Mouse (Mus musculus): ENCODE data around the gene Psmd9.
A peak's percentile ranks its signal among the peaks of the same experiment; 100 is the strongest.
"Not testable (repeated sequence)": the region's sequence is repeated elsewhere in the genome, so short reads cannot be mapped to it uniquely, and the experiment has no call there.

The Psmd9 gene

DNA sequence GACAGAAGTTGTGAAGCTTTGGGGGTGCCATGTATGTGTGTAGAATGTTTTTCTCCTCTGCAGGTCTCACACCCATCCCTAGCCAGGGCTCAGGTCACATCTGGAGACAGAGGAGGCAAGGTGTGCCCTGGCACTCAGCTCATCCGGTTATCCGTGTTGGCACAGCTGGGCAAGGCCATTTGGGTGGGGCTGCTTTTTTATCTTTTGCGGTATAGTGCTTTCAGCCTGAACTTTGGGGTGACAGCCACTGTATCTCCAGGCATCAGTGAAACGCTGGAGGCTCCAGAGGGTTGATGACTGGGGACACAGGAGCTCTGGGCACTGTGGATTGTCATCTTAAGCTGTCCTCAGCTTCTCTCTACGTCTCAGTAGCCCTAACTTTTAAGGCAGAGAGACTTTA lies 24.2 kb downstream of the Psmd9 start:
- no peak for DNase-seq

DNA sequence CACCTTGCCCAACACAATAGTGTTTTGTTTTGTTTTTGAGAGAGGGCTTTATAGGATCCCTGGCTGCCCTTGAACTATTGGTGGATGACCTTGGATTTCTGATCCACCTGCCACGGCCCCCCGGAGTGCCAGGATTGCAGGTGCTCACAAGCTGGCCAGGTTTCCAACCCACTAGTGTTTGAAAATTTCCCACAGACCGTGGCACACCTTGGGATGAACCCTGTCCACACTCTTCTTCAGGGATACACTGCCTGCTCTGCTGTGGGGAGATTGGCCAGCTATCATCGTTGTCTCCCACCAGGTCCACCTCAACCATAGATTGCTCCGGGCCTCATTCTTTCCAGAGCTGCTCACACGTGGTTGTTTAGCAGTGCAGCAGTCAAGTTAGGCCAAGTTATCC lies 25.6 kb downstream of the Psmd9 start:
- DNase-seq = no peak

DNA sequence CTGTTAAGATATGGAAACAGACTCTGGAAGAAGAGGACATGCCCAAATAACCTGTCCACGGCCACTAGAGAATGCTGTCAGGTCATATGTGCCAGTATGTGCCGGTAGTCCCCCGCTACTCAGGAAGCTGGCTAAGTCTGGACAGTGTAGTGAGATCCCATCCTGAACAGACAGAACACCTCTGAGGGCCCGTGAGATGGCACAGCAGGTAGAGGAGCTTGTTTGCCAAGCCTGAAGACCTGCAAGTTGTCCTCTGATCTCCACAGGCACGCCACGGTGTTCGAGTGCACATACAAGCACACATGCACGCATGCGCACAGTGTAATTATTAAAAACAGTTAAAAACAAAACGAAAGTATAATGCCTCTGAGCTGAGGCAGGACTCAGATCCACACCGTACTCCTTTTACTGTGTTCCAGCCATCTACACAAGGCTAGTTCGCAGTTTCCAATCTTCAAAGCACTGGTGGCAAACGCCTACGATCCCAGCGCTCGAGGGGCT lies 26.3 kb downstream of the Psmd9 start:
- DNase-seq = no peak

DNA sequence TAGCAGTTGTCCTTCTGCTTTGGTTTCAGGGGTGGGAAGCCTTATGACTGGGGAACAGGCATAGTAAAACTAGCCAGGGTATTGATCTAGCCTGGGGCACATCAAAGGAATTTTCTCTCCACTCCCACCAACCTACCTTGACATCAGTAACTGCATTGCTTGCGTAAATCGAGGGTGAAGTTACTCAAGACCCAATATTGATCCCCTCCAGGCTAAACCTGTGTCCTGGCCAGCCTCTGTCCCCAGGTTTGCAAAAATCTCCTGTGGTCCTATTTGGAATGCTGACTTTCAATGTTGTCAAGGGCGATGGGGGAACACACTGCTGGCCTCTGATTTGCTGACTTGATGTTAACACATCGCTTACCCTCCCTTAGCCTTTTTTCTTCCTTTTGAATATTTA lies 27.5 kb downstream of the Psmd9 start:
- DNase-seq = no peak

DNA sequence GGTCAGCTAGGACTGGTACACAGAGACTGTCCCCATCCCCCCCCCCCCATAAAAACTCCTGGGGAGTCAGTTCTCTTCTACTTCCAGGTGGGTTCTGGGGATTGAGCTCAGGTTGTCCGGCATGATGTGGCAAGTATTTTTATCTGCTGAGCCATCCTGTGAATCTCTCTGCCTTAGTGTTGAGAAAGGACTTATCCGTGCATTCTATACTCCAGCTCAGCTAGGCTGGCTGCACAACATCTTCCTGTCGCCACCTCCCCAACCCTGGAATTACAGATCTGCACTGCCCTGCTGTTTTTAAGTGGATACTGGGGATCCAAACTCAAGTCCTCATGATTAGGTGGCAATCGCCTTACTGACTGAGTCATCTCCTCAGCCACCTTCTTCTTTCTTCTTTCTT lies 29.3 kb downstream of the Psmd9 start:
- no peak for DNase-seq

DNA sequence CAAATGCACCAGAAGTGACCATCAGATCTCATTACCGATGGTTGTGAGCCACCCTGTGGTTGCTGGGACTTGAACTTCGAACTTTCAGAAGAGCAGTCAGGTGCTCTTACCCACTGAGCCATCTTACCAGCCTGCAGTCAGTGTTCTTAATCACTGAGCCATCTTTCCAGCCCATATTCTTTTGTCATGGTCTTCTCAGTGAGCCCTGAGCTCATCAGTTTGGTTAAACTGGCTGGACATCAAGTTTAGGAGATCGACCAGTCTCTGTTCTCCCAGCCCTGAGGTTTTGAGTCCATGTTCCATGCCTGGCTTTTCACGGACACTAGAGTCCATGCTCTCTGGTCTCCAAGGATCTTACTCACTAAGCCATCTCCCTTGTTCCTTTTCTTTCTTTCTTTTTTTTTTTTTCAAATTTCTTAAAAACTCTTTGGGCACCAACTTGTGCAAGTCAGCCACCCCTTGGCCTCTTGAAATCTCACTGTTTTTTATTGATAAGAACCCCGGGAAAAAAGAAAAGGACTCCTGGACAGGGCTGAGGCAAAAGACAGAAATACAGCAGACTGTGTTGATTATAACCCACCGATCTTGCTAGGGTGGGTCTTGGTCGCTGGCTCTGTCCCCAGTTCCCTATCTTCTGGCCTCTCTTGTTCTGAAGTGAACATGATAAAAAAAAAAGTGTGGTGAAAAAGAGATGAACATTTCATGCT lies 31.8 kb downstream of the Psmd9 start:
- not testable (repeated sequence) for DNase-seq

DNA sequence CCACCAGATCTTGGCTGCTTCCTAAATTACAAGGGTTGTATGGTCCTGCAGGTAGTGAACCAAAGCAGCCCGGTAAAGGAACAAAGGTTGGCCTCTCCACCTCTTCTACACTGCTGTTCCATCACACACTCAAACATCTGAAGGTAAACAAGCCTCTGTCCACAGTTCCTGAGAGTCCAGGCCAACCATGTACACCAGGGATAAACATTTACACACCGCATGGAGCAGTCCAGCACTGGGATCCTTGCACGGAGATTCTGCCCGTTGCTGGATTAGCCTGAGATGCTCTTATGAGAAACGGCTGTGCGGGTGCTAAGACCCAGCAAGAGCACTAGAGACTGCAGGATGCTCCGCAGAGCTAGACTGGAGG lies 32.3 kb downstream of the Psmd9 start:
- DNase-seq = no peak

DNA sequence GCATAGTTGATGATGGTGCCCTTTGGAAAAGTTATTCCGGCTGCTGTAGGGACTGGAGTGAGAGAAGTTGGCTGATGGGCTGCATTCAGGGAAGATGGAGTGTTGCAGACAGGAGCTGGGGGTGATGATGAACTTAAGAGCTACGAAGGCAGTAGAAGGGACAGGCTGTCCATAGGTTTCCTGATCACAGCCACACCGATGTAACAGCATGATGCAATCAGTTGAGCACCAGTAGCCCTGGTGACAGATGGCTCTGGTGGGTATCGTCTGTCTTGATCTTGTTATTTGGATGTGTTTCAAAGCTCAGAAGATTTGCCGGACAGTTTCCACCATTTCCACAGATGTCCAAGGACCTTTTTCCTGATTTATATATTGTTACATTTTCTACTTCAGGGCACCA lies 32.8 kb downstream of the Psmd9 start:
- DNase-seq = no peak

DNA sequence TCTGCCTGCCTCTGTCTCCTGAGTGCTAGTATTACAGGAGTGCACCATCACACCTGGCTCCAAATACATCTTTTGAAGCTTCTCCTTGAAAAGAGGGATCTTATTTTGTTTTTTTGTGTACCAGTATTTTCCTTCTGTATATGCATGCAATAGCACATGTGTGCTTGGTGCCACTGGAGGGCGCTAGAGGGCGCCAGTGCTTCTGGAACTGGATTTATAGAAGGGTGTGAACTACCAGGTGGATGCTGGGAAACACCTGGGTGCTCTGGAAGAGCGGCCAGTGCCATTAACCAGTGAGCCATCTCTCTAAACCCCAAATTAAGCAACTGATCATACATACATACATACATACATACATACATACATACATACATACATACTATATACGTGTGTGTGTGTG lies 33.6 kb downstream of the Psmd9 start:
- not testable (repeated sequence) for DNase-seq

DNA sequence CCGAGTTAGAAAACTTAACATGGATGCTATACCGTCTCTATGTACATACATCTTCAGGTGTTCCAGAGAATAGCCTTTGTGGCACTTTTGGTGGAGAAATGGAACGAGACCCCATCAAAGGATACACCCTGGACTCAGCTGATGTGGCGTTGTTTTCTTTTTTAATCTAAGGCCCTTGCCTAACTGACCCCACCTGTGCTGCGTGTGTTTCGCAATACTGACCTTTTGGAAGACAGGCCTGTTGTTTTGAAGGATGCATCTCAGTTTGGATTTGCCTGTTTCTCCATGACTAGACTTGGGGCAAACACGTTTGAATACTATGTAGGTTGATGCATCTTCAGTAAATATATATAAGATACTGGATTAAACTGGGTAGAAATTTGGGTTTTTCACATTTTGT lies 34.4 kb downstream of the Psmd9 start:
- DNase-seq = not testable (repeated sequence)

DNA sequence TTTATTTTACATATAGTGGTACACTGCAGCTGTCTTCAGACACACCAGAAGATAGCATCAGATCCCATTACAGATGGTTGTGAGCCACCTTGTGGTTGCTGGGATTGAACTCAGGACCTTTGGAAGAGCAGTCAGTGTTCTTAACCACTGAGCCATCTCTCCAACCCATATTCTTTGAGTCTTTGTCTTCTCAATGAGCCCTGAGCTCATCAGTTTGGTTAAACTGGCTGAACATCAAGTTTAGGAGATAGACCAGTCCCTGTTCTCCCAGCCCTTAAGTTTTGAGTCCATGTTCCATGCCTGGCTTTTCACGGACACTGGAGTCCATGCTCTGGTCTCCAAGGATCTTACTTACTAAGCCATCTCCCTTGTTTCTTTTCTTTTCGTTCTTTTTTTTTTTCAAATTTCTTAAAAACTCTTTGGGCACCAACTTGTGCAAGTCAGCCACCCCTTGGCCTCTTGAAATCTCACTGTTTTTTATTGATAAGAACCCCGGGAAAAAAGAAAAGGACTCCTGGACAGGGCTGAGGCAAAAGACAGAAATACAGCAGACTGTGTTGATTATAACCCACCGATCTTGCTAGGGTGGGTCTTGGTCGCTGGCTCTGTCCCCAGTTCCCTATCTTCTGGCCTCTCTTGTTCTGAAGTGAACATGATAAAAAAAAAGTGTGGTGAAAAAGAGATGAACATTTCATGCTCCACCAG lies 53.3 kb downstream of the Psmd9 start:
- not testable (repeated sequence) for DNase-seq

DNA sequence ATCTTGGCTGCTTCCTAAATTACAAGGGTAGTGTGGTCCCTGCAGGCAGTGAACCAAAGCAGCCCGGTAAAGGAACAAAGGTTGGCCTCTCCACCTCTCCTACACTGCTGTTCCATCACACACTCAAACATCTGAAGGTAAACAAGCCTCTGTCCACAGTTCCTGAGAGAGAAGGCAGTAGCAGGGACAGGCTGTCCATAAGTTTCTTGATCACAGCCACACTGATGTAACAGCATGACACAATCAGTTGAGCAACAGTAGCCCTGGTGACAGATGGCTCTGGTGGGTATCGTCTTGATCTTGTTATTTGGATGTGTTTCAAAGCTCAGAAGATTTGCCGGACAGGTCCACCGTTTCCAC lies 53.8 kb downstream of the Psmd9 start:
- DNase-seq = no peak

DNA sequence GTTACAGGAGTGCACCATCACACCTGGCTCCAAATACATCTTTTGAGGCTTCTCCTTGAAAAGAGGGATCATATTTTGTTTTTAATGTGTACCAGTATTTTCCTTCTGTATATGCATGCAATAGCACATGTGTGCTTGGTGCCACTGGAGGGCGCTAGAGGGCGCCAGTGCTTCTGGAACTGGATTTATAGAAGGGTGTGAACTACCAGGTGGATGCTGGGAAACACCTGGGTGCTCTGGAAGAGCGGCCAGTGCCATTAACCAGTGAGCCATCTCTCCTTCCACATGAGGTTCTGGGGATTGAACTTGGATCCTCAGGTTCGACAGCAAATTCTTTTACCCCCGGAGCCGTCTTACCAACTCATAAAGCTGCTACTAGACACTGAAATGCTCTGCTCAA lies 54.6 kb downstream of the Psmd9 start:
- not testable (repeated sequence) for DNase-seq

DNA sequence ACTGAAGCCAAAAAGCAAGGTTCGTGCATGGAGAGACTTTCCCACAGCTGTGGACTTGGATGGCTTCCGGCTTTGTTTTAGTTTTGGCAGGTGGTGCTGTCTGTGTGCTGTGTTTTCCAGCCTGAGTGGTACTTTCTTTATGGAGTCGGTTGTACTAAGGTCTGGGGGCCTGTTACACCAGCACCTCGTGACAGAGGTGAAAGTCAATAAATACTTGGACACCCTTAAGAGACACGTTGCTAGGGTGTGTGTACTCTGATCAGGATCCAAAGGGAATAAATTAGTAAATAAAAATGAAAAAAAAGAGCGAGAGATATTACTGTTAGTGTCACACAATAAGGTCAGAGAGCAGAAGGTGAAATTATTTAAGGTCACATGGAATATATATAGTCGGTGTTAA lies 57.6 kb downstream of the Psmd9 start:
- DNase-seq = no peak

DNA sequence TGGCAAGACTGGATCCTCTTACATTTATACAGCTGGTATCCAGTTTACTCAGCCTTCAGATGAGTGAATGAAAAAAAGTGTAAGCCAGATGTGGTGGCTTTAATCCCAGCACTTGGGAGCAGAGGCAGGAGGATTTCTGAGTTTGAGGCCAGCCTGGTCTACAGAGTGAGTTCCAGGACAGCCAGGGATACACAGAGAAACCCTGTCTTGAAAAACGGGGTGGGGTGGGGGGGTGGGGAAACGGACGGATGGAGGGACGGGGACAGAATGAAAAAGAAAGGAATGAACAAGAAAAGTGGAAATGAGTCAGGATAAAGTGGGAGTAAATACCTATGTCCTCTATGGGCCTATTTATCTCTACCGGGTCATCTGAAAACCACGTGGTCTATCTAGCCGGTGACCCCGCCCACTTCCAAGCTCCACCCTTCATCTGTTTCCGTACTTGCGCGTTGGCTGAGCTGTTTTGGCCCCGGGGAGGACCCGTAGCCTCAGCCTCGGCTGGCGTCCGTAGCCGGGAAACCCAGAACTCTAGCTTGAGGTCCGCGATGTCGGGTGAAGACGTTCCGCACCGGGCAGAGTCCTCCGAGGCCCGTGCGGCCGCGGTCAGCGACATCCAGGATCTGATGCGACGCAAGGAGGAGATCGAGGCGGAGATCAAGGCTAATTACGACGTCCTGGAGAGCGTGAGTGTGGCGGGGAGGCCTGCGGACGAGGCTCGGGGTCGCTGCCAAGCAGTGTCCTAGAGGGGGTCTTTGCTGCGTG lies 58.7 kb downstream of the Psmd9 start:
- peak; percentile 97 for DNase-seq

DNA sequence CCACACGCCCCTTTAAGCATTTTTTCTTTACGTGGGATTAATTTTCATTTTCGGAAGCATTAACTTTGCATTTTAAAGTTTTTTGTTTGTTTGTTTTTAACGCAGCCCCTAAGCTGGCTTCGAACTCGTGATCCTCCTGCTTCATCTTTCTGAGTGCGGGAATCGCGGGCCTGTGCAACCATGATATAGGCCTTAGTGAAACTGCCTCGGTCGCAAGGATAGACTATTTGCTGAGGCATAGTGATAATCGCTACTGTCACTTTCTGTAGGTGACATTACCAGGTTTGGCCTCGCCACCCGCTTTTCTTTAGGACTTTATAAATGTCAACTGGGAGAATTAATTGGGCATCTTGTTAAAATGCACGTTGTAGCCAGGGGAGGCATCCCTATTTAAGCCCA lies 59.3 kb downstream of the Psmd9 start:
- no peak for DNase-seq

DNA sequence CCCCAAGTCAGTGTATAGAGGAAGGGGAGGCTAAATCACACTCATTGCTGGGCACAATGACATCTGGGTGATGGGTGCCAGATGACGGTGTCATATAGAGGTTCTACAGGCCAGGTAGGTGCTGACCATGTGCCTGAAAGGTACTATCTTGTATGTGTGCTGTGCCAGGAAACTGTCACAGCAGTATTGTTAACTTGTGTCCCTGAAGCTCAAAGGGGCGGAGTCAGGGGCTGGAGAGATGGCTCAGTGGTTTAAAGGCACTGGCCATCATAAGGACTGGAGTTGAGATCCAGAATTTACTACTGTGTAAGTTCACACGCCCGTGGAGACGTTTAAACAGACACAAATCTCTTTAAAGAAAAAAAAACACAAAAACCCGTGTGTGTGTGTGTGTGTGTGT lies 60.1 kb downstream of the Psmd9 start:
- no peak for DNase-seq

DNA sequence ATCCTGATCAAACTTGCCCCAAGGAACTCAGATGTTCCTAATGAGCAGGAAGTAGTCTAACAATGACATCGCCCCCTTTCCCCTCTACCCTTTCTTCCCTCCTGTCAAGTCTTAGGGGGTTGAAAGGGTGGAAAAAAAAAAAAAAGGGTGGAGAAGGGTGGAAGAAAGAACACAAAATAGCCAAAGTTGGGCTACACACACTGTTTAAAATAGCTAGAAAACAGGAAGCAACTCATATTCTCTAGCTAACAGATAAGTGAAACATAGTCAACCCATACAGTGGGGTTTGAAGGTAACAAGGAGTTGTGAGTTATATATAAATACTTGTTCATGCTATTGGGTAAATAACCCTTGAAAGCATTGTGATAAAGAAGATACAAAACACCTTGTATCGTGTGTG lies 63.0 kb downstream of the Psmd9 start:
- no peak for DNase-seq

DNA sequence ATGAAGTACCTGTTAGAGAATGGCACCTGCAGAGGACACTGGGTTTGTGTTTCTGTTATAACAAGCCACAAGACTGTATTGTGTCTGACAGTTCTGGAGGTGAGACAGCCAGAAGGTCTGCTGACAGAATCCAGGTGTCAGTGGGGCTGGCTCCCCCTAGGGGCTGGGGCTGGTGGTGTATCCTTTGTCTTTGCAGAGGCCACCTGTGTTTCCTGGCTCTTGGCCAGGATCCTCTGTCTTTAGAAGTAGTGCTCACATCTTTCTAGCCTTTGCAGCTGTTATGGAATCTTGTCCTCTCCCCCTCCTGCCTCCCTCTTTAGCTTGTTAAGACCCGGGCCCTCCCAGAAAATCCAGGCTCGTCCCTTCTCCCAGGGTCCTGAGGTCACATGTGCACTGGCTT lies 66.5 kb downstream of the Psmd9 start:
- DNase-seq = peak; percentile 94

DNA sequence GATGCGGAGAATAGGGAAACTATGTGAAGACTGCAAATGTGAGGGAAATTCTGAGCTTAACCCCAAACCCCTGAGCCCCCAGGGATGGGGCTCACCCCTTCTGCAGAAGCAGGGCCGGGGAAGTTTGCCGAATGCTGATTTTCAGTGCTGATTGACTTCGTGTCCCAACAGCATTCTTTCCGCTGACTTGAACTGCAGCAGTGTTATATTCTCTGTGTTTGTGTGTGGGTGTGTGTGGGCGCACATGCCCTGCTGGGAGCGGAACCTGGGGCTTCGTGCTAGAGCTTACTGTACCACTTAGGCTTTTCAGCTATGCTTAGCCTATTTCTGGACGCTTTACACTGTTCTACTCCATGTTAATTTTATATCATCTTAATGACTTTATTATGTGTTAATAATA lies 67.2 kb downstream of the Psmd9 start:
- DNase-seq = no peak

DNA sequence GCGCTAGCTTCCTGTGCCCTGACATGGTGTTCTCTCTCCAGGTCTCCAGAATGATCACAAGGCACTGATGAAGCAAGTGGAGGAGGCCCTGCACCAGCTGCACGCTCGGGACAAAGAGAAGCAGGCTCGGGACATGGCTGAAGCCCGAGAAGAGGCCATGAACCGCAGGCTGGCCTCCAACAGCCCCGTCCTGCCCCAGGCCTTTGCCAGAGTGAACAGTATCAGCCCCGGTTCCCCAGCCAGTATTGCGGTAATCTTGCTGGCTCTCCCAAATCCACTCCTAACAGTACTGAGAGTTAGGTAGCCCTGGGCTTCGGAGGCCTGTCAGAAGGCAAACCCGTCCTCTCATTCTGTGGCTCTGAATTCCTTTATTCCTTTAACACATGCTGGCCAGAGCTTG lies 70.3 kb downstream of the Psmd9 start:
- DNase-seq = no peak

DNA sequence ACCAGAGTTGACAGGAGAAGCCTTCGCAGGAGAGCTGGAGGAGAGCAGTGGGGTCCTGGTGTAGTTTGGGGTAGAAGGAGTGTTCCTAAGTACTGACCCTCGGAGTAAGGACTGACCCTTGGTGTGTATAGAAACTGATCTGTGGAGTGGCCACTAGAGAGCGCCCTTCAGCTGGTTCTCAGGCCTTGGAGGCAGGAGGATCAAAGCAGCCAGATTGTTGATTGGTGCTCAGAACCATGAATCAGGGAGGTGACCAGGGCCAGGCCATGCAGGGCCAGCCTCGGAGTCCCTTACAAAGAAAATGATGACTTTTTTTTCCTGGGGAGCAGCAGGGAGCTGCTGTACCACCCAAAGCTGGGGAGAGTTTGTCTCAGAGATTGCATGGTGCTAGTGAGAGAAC lies 76.3 kb downstream of the Psmd9 start:
- peak; percentile 73 for DNase-seq

DNA sequence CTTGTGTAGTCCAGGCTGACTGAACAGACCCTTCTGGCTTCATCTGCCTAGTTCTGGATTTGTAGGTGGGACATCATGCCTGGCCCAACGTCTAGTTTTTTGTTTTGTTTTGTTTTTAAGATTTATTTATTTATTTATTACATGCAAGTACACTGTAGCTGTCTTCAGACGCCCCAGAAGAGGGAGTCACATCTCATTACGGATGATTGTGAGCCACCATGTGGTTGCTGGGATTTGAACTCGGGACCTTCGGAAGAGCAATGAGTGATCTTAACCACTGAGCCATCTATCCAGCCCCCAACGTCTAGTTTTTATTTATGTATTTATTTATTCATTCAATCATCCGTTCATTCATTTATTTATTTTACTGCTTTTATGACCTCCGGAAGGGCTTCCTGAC lies 82.2 kb downstream of the Psmd9 start:
- no peak for DNase-seq

DNA sequence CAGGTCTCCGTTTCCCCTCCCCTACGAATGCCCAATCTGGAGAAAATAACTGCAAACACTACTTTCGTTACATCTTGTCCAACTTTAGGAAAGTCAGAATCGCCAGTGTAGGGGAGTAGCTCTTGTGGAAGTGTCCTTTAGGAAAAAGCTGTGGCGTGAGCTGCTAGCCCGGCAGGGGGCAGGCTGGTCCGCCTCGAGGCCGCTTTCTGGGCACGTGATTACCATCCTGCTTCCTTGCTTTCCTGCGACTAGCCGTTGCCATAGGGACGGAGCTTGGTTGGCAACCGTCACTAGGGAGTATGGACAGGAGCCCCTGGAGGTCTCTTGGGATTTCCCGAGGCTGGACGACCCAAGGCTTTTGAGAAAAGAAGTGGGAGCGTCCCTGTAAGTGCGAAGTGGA lies 82.6 kb downstream of the Psmd9 start, which contains the start of gene Wdr66:
Gene Wdr66 (plus strand): TSS at position 269 of the 400 bp plus-strand sequence.
- peak; percentile 77 for DNase-seq
